Mouse (Mus musculus): Measurements from ENCODE around the gene Gm27021.

DNA sequence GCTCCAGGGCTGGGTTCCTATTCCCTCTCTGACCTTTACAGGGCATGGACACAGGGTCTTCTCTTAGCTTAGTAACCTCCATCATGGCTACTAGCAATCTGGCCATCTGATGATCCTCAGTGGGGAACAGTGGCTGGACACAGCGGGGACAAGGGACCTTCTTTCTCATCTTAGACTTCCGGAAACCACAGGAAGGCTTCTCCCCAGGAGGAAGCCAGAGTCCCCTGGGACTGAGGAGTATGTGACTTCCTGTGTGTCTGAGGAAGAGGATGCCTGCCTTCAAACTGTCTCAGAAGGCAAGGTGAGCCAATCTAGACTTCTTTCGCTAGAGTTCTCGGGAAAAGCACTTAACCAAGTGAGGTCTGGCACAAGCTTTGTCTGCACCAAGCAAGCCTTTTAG is 32.2 kb upstream of the Gm27021 start:
- no peak for TF ChIP-seq MAX (IDR thresholded peaks at IDR 0.05; ENCODE audit: low read length)
- no peak for TF ChIP-seq CTCF (IDR thresholded peaks at IDR 0.05 in 2 of 3, conservative IDR thresholded peaks at IDR 0.05 in 1 of 3; ENCODE audit: control insufficient read depth in 1 of 3, insufficient read depth in 1 of 3, low read depth in 2 of 3, low read length in 3 of 3, poor library complexity in 1 of 3, severe bottlenecking in 1 of 3)
- TF ChIP-seq ZNF384 (IDR thresholded peaks at IDR 0.05; ENCODE audit: low read depth, low read length) = no peak
- no peak for TF ChIP-seq KAT2A (conservative IDR thresholded peaks at IDR 0.05; ENCODE audit: low read depth, low read length)

Data from MEL (cell line).